11 mouse cellular contexts compared by ENCODE assay signal in genomic region chr7:138818314-138818713, GRCm38 (mm10). TPM values are rescaled to one million over a fixed set of nuclear protein-coding genes. Genes with fewer than 3 reads are reported as not detected.
DNase-seq lines count a peak whose midpoint lies in the region; ATAC-seq and TF ChIP-seq lines count a peak whose summit lies in the region.
"Had no signal": no experiment of that assay in that cellular context is flagged by ENCODE, and none has a peak within 500 bp of the region (broad histone marks: within the 10 kb centered on the region; RNA-seq: fewer than 3 reads in every experiment).

No protein-coding gene starts in this region.

- H3K27me3 ChIP-seq in kidney, postnatal 0 days (ENCODE audit: insufficient read depth, low read length) = no peaks in the 10 kb centered on the region
- H3K27me3 ChIP-seq in kidney, embryonic 15.5 days = no peaks in the 10 kb centered on the region
- H3K27me3 ChIP-seq in testis, adult 2 months (ENCODE audit: control insufficient read depth, insufficient read depth, low read length) = no peaks in the 10 kb centered on the region
- H3K27me3 ChIP-seq in forebrain, embryonic 10.5 days (ENCODE audit: poor library complexity, severe bottlenecking) = no peaks in the 10 kb centered on the region
- H3K27me3 ChIP-seq: hindbrain, embryonic 13.5 days; liver, embryonic 15.5 days had no signal

- no peak for TF ChIP-seq POLR2A in testis, adult 2 months (IDR thresholded peaks at IDR 0.05; ENCODE audit: control insufficient read depth, low read depth, low read length)

- DNase-seq in adrenal gland, postnatal 36 days = peak; percentile 5 to 20
- no peak for DNase-seq in adrenal gland, postnatal 4 days (ENCODE audit: low spot score in 2 of 2)
- DNase-seq in kidney, postnatal 0 days (ENCODE audit: low spot score) = peak; percentile 22
- DNase-seq in testis, postnatal 14 days (ENCODE audit: low spot score) = no peak
- no peak for DNase-seq in forebrain, embryonic 10.5 days (ENCODE audit: extremely low spot score, low spot score)
- DNase-seq: cerebellum, adult 8-10 months had no signal

- no peak overlapping the region for H3K4me2 ChIP-seq in kidney, postnatal 0 days (ENCODE audit: low read length)
- H3K4me2 ChIP-seq in kidney, embryonic 15.5 days = no peak overlapping the region
- H3K4me2 ChIP-seq: hindbrain, embryonic 13.5 days; liver, embryonic 15.5 days had no signal

- peak; percentile 53 for TF ChIP-seq CTCF in kidney, postnatal 0 days (IDR thresholded peaks at IDR 0.05; ENCODE audit: low read depth)
- TF ChIP-seq CTCF in testis, adult 2 months (IDR thresholded peaks at IDR 0.05; ENCODE audit: control insufficient read depth, insufficient read depth, insufficient replicate concordance, low read depth, low read length) = peak; percentile 30; the same call in 1 of the 2 replicates

- no peak overlapping the region for H3K4me3 ChIP-seq in kidney, postnatal 0 days (replicated peaks; ENCODE audit: low read depth, low read length)
- H3K4me3 ChIP-seq in kidney, embryonic 15.5 days (replicated peaks) = no peak overlapping the region
- no peak overlapping the region for H3K4me3 ChIP-seq in testis, adult 2 months (ENCODE audit: control insufficient read depth, low read depth, low read length)
- no peak overlapping the region for H3K4me3 ChIP-seq in forebrain, embryonic 10.5 days
- H3K4me3 ChIP-seq: hindbrain, embryonic 13.5 days; liver, embryonic 15.5 days had no signal

- H3K27ac ChIP-seq in kidney, postnatal 0 days = no peak overlapping the region
- H3K27ac ChIP-seq in kidney, embryonic 15.5 days = no peak overlapping the region
- H3K27ac ChIP-seq in testis, adult 2 months (ENCODE audit: control insufficient read depth, insufficient read depth, low read depth, low read length) = no peak overlapping the region
- no peak overlapping the region for H3K27ac ChIP-seq in forebrain, embryonic 10.5 days
- H3K27ac ChIP-seq: hindbrain, embryonic 13.5 days; liver, embryonic 15.5 days had no signal

- no peak for ATAC-seq in kidney, postnatal 0 days (replicated peaks; ENCODE audit: low FRiP score, low read depth)
- no peak for ATAC-seq in kidney, embryonic 15.5 days (replicated peaks; ENCODE audit: low FRiP score)
- peak; percentile 38; the same call in 1 of the 2 replicates for ATAC-seq in megakaryocyte, adult 5-6 weeks (ENCODE audit: poor library complexity, severe bottlenecking)

- H3K9me3 ChIP-seq in kidney, postnatal 0 days (replicated peaks; ENCODE audit: low read length) = no peaks in the 10 kb centered on the region
- H3K9me3 ChIP-seq in kidney, embryonic 15.5 days (replicated peaks) = no peaks in the 10 kb centered on the region
- no peaks in the 10 kb centered on the region for H3K9me3 ChIP-seq in forebrain, embryonic 10.5 days
- H3K9me3 ChIP-seq: hindbrain, embryonic 13.5 days; liver, embryonic 15.5 days had no signal

- H3K36me3 ChIP-seq in kidney, postnatal 0 days (ENCODE audit: insufficient read depth, low read length) = no peaks in the 10 kb centered on the region
- no peaks in the 10 kb centered on the region for H3K36me3 ChIP-seq in kidney, embryonic 15.5 days
- no peaks in the 10 kb centered on the region for H3K36me3 ChIP-seq in testis, adult 2 months (ENCODE audit: control insufficient read depth, insufficient read depth, low read length)
- H3K36me3 ChIP-seq in forebrain, embryonic 10.5 days (replicated peaks) = no peaks in the 10 kb centered on the region
- H3K36me3 ChIP-seq: hindbrain, embryonic 13.5 days; liver, embryonic 15.5 days had no signal

- no peaks in the 10 kb centered on the region for H3K4me1 ChIP-seq in kidney, postnatal 0 days (replicated peaks; ENCODE audit: insufficient read depth, low read length)
- H3K4me1 ChIP-seq in kidney, embryonic 15.5 days = peaks cover 2% of the 10 kb centered on the region
- no peaks in the 10 kb centered on the region for H3K4me1 ChIP-seq in testis, adult 2 months (ENCODE audit: control insufficient read depth, insufficient read depth, low read length)
- peaks cover 2% of the 10 kb centered on the region for H3K4me1 ChIP-seq in forebrain, embryonic 10.5 days
- H3K4me1 ChIP-seq: liver, embryonic 15.5 days had no signal

- 64% methylated on average over 4 of the region's 4 CpGs for WGBS in kidney, postnatal 0 days
- 61% methylated on average over 4 of the region's 4 CpGs for WGBS in kidney, embryonic 15.5 days
- WGBS in forebrain, embryonic 10.5 days = 57% methylated on average over 4 of the region's 4 CpGs

- no peak overlapping the region for H3K9ac ChIP-seq in kidney, postnatal 0 days (ENCODE audit: low read depth, low read length)
- H3K9ac ChIP-seq in kidney, embryonic 15.5 days = no peak overlapping the region
- H3K9ac ChIP-seq: hindbrain, embryonic 13.5 days; liver, embryonic 15.5 days had no signal

RNA-seq across cellular contexts. Expression of gene Ppp2r2d, which starts 27.6 kb away (rescaled TPM):
- 10 to 100 TPM; 70.4 to 77.9 TPM for total RNA-seq in adrenal gland, postnatal 36 days (2021)
- total RNA-seq in adrenal gland, postnatal 4 days (2021) = 10 to 100 TPM; 64.3 to 69.6 TPM
- 32.1 and 33.2 TPM in 2 replicates for polyA plus RNA-seq in kidney, postnatal 0 days (2015; fragmentation: Nextera tagmentation; extraction: Ambion mirVana)
- 35.1 and 37.3 TPM in 2 replicates for polyA plus RNA-seq in kidney, embryonic 15.5 days (2015; fragmentation: Nextera tagmentation; extraction: Ambion mirVana)
- polyA plus RNA-seq in testis, adult 2 months (2012; rRNA removed) = 109 and 119 TPM in 2 replicates
- total RNA-seq in megakaryocyte, adult 5-6 weeks (2015) = 33.2 and 36.6 TPM in 2 replicates
- total RNA-seq in megakaryocyte, adult 5-6 weeks (2017) = 30.9 and 33.5 TPM in 2 replicates
- 44.4 and 47.0 TPM in 2 replicates for polyA plus RNA-seq in forebrain, embryonic 10.5 days (2016; fragmentation: Nextera tagmentation; extraction: Ambion mirVana)

RNA-seq across cellular contexts. Expression of gene Mapk1ip1, which starts 27.8 kb away (rescaled TPM):
- total RNA-seq in adrenal gland, postnatal 36 days (2021) = 10 to 100 TPM; 18.8 to 23.7 TPM
- 10 to 100 TPM; 25.7 to 26.2 TPM for total RNA-seq in adrenal gland, postnatal 4 days (2021)
- polyA plus RNA-seq in kidney, postnatal 0 days (2015; fragmentation: Nextera tagmentation; extraction: Ambion mirVana) = 16.5 and 19.5 TPM in 2 replicates
- 14.5 and 15.3 TPM in 2 replicates for polyA plus RNA-seq in kidney, embryonic 15.5 days (2015; fragmentation: Nextera tagmentation; extraction: Ambion mirVana)
- polyA plus RNA-seq in testis, adult 2 months (2012; rRNA removed) = 24.5 and 28.5 TPM in 2 replicates
- total RNA-seq in megakaryocyte, adult 5-6 weeks (2015) = 9.1 and 14.6 TPM in 2 replicates
- 9.2 and 10.1 TPM in 2 replicates for total RNA-seq in megakaryocyte, adult 5-6 weeks (2017)
- polyA plus RNA-seq in forebrain, embryonic 10.5 days (2016; fragmentation: Nextera tagmentation; extraction: Ambion mirVana) = 9.8 and 11.3 TPM in 2 replicates

Comparison
In these comparisons a context has a peak if more than half of its experiments do, and no peak if none do; other contexts are left out.
1. DNase-seq: peak in adrenal gland, postnatal 36 days (2 of 2) and kidney, postnatal 0 days (single experiment); none in adrenal gland, postnatal 4 days (0 of 2), testis, postnatal 14 days (single experiment) and forebrain, embryonic 10.5 days (single experiment).